ENCODE assay signal across 9 mouse cellular contexts in the genomic region with DNA sequence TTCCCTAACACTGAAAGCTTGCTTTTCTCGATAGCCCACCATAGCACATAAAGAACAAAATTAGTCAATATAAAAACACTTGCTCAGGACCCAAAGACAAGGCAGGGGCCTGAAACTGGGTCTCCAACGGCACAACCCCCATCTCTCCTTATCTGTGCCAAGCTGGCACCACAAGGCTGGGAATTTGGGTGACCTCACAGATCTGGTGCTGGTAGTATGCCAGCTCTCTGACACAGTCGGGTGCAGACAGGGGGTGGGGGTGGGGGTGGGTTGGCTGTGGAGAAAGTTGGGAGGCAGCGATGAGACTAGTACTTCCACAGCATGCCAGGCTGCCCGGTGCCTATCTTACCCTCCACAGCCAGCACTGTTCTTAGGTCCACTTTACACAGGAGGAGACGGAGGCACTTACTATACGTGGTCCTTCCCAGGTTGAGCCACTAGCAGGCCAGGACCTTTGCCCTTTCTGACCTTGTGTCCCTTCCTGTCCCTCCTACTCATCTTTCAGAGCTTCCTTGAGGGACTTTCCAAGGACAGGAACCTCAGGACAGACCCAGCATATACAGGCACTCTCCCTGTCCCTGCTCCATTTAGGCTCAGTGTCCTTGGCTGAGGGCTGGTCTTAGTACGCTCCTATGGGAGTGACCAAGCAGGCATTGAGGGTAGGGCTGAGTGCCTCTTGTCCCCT. TPM values are rescaled to one million over a fixed set of nuclear protein-coding genes. Genes with fewer than 3 reads are reported as not detected.
DNase-seq lines count a peak whose midpoint lies in the region; ATAC-seq and TF ChIP-seq lines count a peak whose summit lies in the region.
"Had no signal": no experiment of that assay in that cellular context is flagged by ENCODE, and none has a peak within 500 bp of the region (broad histone marks: within the 10 kb centered on the region; RNA-seq: fewer than 3 reads in every experiment).

No protein-coding gene starts in this region.

- H3K27ac ChIP-seq in forebrain, embryonic 10.5 days = peak overlapping the region; percentile 96
- H3K27ac ChIP-seq in forebrain, embryonic 11.5 days (ENCODE audit: low read depth, low read length) = no peak overlapping the region
- peak overlapping the region; percentile 89 for H3K27ac ChIP-seq in testis, adult 2 months (ENCODE audit: control insufficient read depth, insufficient read depth, low read depth, low read length)
- no peak overlapping the region for H3K27ac ChIP-seq in limb, embryonic 15.5 days

- WGBS in forebrain, embryonic 10.5 days = 77% methylated on average over 8 of the region's 8 CpGs
- 87% methylated on average over 8 of the region's 8 CpGs for WGBS in forebrain, embryonic 11.5 days
- WGBS in limb, embryonic 15.5 days = 81% methylated on average over 8 of the region's 8 CpGs

- TF ChIP-seq POLR2A in testis, adult 2 months (IDR thresholded peaks at IDR 0.05; ENCODE audit: control insufficient read depth, low read depth, low read length) = no peak; the same call in 1 of the 2 replicates

- DNase-seq in forebrain, embryonic 10.5 days (ENCODE audit: extremely low spot score, low spot score) = no peak
- no peak for DNase-seq in forebrain, embryonic 11.5 days (ENCODE audit: low spot score)
- no peak for DNase-seq in testis, postnatal 14 days (ENCODE audit: low spot score)
- no peak for DNase-seq in ovary, adult 18-20 months (ENCODE audit: low spot score)
- DNase-seq in frontal cortex, postnatal 14 days (ENCODE audit: low spot score in 2 of 2) = no peak

- TF ChIP-seq CTCF in testis, adult 2 months (IDR thresholded peaks at IDR 0.05; ENCODE audit: control insufficient read depth, insufficient read depth, insufficient replicate concordance, low read depth, low read length) = no peak

- H3K4me1 ChIP-seq in forebrain, embryonic 10.5 days = peaks cover 80% of the 10 kb centered on the region
- H3K4me1 ChIP-seq in forebrain, embryonic 11.5 days (replicated peaks; ENCODE audit: control insufficient read depth, insufficient read depth, low read length) = peaks cover 8% of the 10 kb centered on the region
- H3K4me1 ChIP-seq in testis, adult 2 months (ENCODE audit: control insufficient read depth, insufficient read depth, low read length) = peaks cover 25% of the 10 kb centered on the region
- H3K4me1 ChIP-seq in limb, embryonic 15.5 days = peaks cover 53% of the 10 kb centered on the region

- H3K4me3 ChIP-seq in forebrain, embryonic 10.5 days = peak overlapping the region; percentile 83
- no peak overlapping the region for H3K4me3 ChIP-seq in forebrain, embryonic 11.5 days (ENCODE audit: low read depth, low read length)
- peak overlapping the region; percentile 91 for H3K4me3 ChIP-seq in testis, adult 2 months (ENCODE audit: control insufficient read depth, low read depth, low read length)
- peak overlapping the region; percentile 61; the same call in 1 of the 2 replicates for H3K4me3 ChIP-seq in limb, embryonic 15.5 days

- H3K9me3 ChIP-seq in forebrain, embryonic 10.5 days = no peaks in the 10 kb centered on the region
- no peaks in the 10 kb centered on the region for H3K9me3 ChIP-seq in forebrain, embryonic 11.5 days (ENCODE audit: control insufficient read depth, low read length)
- H3K9me3 ChIP-seq in limb, embryonic 15.5 days = no peaks in the 10 kb centered on the region

- no peaks in the 10 kb centered on the region for H3K27me3 ChIP-seq in forebrain, embryonic 10.5 days (ENCODE audit: poor library complexity, severe bottlenecking)
- no peaks in the 10 kb centered on the region for H3K27me3 ChIP-seq in forebrain, embryonic 11.5 days (ENCODE audit: control insufficient read depth, insufficient read depth, low read length)
- H3K27me3 ChIP-seq in testis, adult 2 months (ENCODE audit: control insufficient read depth, insufficient read depth, low read length) = no peaks in the 10 kb centered on the region
- no peaks in the 10 kb centered on the region for H3K27me3 ChIP-seq in limb, embryonic 15.5 days

- no peak overlapping the region for H3K9ac ChIP-seq in forebrain, embryonic 11.5 days (ENCODE audit: low read length)
- H3K9ac ChIP-seq in limb, embryonic 15.5 days = 0 out of 2 replicates have a peak overlapping the region, but pooled peaks have one; percentile 7

- peaks cover 18% of the 10 kb centered on the region for H3K36me3 ChIP-seq in forebrain, embryonic 10.5 days (replicated peaks)
- H3K36me3 ChIP-seq in forebrain, embryonic 11.5 days (ENCODE audit: control insufficient read depth, insufficient read depth, low read length) = no peaks in the 10 kb centered on the region
- H3K36me3 ChIP-seq in testis, adult 2 months (ENCODE audit: control insufficient read depth, insufficient read depth, low read length) = no peaks in the 10 kb centered on the region
- peaks cover 5% of the 10 kb centered on the region; the same call in 1 of the 2 replicates for H3K36me3 ChIP-seq in limb, embryonic 15.5 days

- no peak overlapping the region for H3K4me2 ChIP-seq in forebrain, embryonic 11.5 days (ENCODE audit: low read depth, low read length, severe bottlenecking)
- peak overlapping the region; percentile 63; the same call in 1 of the 2 replicates for H3K4me2 ChIP-seq in limb, embryonic 15.5 days

- ATAC-seq in forebrain, embryonic 11.5 days (replicated peaks; ENCODE audit: low FRiP score) = no peak
- no peak for ATAC-seq in limb, embryonic 15.5 days (ENCODE audit: insufficient number of reproducible peaks, low FRiP score, low TSS enrichment, low read depth)
- ATAC-seq in monocyte, adult 5-6 weeks (replicated peaks; ENCODE audit: insufficient number of reproducible peaks, low FRiP score, low TSS enrichment, poor library complexity, severe bottlenecking) = no peak

RNA-seq across cellular contexts. Expression of a gene that starts 2.1 kb away (rescaled TPM):
- 29.9 and 30.7 TPM in 2 replicates for polyA plus RNA-seq in forebrain, embryonic 10.5 days (2016; fragmentation: Nextera tagmentation; extraction: Ambion mirVana)
- polyA plus RNA-seq in forebrain, embryonic 11.5 days (2014; fragmentation: Nextera tagmentation; extraction: Ambion mirVana) = 40.7 and 41.1 TPM in 2 replicates
- 234 and 246 TPM in 2 replicates for polyA plus RNA-seq in testis, adult 2 months (2012; rRNA removed)
- polyA plus RNA-seq in limb, embryonic 15.5 days (2015; fragmentation: Nextera tagmentation; extraction: Ambion mirVana) = 26.3 and 28.3 TPM in 2 replicates
- total RNA-seq in monocyte, adult 5-6 weeks (2017) = 7.1 to 11.4 TPM (median 10.1 TPM) in 3 replicates

RNA-seq across cellular contexts. Expression of a gene that starts 2.1 kb away (rescaled TPM):
- polyA plus RNA-seq in forebrain, embryonic 10.5 days (2016; fragmentation: Nextera tagmentation; extraction: Ambion mirVana) = 66.0 and 69.9 TPM in 2 replicates
- polyA plus RNA-seq in forebrain, embryonic 11.5 days (2014; fragmentation: Nextera tagmentation; extraction: Ambion mirVana) = 50.7 and 56.2 TPM in 2 replicates
- polyA plus RNA-seq in testis, adult 2 months (2012; rRNA removed) = 21.5 and 23.6 TPM in 2 replicates
- 33.7 and 34.9 TPM in 2 replicates for polyA plus RNA-seq in limb, embryonic 15.5 days (2015; fragmentation: Nextera tagmentation; extraction: Ambion mirVana)
- 3.8 to 7.5 TPM (median 4.7 TPM) in 3 replicates for total RNA-seq in monocyte, adult 5-6 weeks (2017)

RNA-seq across cellular contexts. Expression of a gene that starts 35.2 kb away (rescaled TPM):
- not detected in 2 replicates for polyA plus RNA-seq in forebrain, embryonic 10.5 days (2016; fragmentation: Nextera tagmentation; extraction: Ambion mirVana)
- not detected in 2 replicates for polyA plus RNA-seq in forebrain, embryonic 11.5 days (2014; fragmentation: Nextera tagmentation; extraction: Ambion mirVana)
- polyA plus RNA-seq in testis, adult 2 months (2012; rRNA removed) = 7.5 and 11.7 TPM in 2 replicates
- 1.8 and 1.9 TPM in 2 replicates for polyA plus RNA-seq in limb, embryonic 15.5 days (2015; fragmentation: Nextera tagmentation; extraction: Ambion mirVana)
- not detected in 3 replicates for total RNA-seq in monocyte, adult 5-6 weeks (2017)
- polyA plus RNA-seq: spleen, adult 2 months had no signal

RNA-seq across cellular contexts. Expression of a gene that starts 48.8 kb away (rescaled TPM):
- not detected in 2 replicates for polyA plus RNA-seq in forebrain, embryonic 10.5 days (2016; fragmentation: Nextera tagmentation; extraction: Ambion mirVana)
- polyA plus RNA-seq in forebrain, embryonic 11.5 days (2014; fragmentation: Nextera tagmentation; extraction: Ambion mirVana) = not detected in 2 replicates
- 0.62 and 0.70 TPM in 2 replicates for polyA plus RNA-seq in testis, adult 2 months (2012; rRNA removed)
- polyA plus RNA-seq in limb, embryonic 15.5 days (2015; fragmentation: Nextera tagmentation; extraction: Ambion mirVana) = 1.6 and 2.3 TPM in 2 replicates
- not detected in 3 replicates for total RNA-seq in monocyte, adult 5-6 weeks (2017)

RNA-seq across cellular contexts. Expression of a gene that starts 55.2 kb away (rescaled TPM):
- polyA plus RNA-seq in forebrain, embryonic 10.5 days (2016; fragmentation: Nextera tagmentation; extraction: Ambion mirVana) = not detected in 2 replicates
- not detected in 2 replicates for polyA plus RNA-seq in forebrain, embryonic 11.5 days (2014; fragmentation: Nextera tagmentation; extraction: Ambion mirVana)
- 0.24 and 0.31 TPM in 2 replicates for polyA plus RNA-seq in testis, adult 2 months (2012; rRNA removed)
- polyA plus RNA-seq in limb, embryonic 15.5 days (2015; fragmentation: Nextera tagmentation; extraction: Ambion mirVana) = not detected in 2 replicates
- not detected in 3 replicates for total RNA-seq in monocyte, adult 5-6 weeks (2017)

Comparison
In these comparisons a context has a peak if more than half of its experiments do, and no peak if none do; other contexts are left out.
1. H3K27ac ChIP-seq: peak in forebrain, embryonic 10.5 days (single experiment) and testis, adult 2 months (single experiment); none in forebrain, embryonic 11.5 days (single experiment) and limb, embryonic 15.5 days (single experiment).